Comparison of ENCODE assay signal across 10 mouse cellular contexts in the genomic region with DNA sequence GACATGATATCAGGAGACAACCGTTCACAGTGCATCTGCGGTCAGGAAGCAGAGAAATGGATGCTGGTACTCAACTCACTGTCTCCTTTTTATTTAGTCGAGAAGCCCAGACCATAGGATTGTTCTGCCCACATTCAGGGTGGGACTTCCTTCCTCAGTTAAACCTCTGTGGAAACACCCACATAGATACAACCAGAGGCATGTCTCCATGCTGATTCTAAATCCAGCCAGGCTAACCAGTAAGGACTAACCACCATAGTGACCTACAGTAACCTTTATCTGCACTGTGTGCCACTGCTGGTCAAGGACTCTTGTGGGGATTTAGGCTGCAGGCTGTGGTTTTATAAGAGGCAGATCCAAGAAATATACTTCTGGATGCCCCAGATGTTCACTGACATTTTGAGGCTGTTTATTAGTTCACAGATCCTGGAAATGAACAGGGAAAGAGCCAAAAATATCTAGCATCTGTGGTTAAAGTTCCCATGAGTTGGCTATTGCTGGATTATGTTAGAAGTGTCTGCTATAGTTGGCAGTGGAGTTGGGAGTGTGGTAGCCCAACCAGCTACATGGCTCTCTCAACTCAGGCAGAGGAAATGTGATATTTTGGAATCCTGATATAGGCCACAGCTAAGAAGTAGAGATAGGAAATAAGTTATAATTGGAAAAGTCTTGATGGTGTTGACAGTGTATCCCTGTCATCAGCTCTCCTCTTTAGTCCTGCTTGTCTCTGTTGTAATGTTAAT.
DNase-seq lines count a peak whose midpoint lies in the region; ATAC-seq and TF ChIP-seq lines count a peak whose summit lies in the region.
"Had no signal": no experiment of that assay in that cellular context is flagged by ENCODE, and none has a peak within 500 bp of the region (broad histone marks: within the 10 kb centered on the region; RNA-seq: fewer than 3 reads in every experiment).

No protein-coding gene starts in this region.

- no peak overlapping the region for H3K9ac ChIP-seq in forebrain, postnatal 0 days
- no peak overlapping the region for H3K9ac ChIP-seq in forebrain, embryonic 15.5 days (replicated peaks)
- no peak overlapping the region for H3K9ac ChIP-seq in heart, embryonic 16.5 days (ENCODE audit: low read length)
- H3K9ac ChIP-seq: liver, postnatal 0 days had no signal

- no peak for DNase-seq in forebrain, postnatal 0 days
- DNase-seq in 3134 (ENCODE audit: extremely low read depth, insufficient read length, low spot score), result peak; percentile 15
- DNase-seq in brain, adult 2 months (ENCODE audit: low read depth, low spot score), result peak; percentile 29
- no peak for DNase-seq in spleen, adult 12 weeks (ENCODE audit: low spot score)
- DNase-seq in c-Kit-positive CD71-positive TER-119-positive erythroid progenitor cells, embryonic 14.5 days (ENCODE audit: low spot score), result no peak
- no peak for DNase-seq in frontal cortex, postnatal 25 days (ENCODE audit: low spot score in 2 of 2)
- DNase-seq: kidney, postnatal 36 days; liver, postnatal 0 days had no signal

- no peaks in the 10 kb centered on the region for H3K36me3 ChIP-seq in forebrain, postnatal 0 days (ENCODE audit: insufficient read depth)
- H3K36me3 ChIP-seq in forebrain, embryonic 15.5 days, result no peaks in the 10 kb centered on the region
- no peaks in the 10 kb centered on the region for H3K36me3 ChIP-seq in heart, embryonic 16.5 days (ENCODE audit: control insufficient read depth, insufficient read depth)

- H3K4me3 ChIP-seq in forebrain, postnatal 0 days (ENCODE audit: low read depth, low read length), result no peak overlapping the region
- H3K4me3 ChIP-seq in forebrain, embryonic 15.5 days, result no peak overlapping the region
- no peak overlapping the region for H3K4me3 ChIP-seq in heart, embryonic 16.5 days (ENCODE audit: low read length)

- no peak overlapping the region for H3K27ac ChIP-seq in forebrain, postnatal 0 days (ENCODE audit: low read depth, low read length)
- no peak overlapping the region for H3K27ac ChIP-seq in forebrain, embryonic 15.5 days (replicated peaks)
- H3K27ac ChIP-seq in heart, embryonic 16.5 days (ENCODE audit: low read length), result peak overlapping the region; percentile 89

- no peaks in the 10 kb centered on the region for H3K4me1 ChIP-seq in forebrain, postnatal 0 days (ENCODE audit: insufficient read depth)
- 0 out of 2 replicates have a peak, but pooled peaks cover under 1% of the 10 kb centered on the region for H3K4me1 ChIP-seq in forebrain, embryonic 15.5 days
- peaks cover 72% of the 10 kb centered on the region for H3K4me1 ChIP-seq in heart, embryonic 16.5 days (ENCODE audit: control insufficient read depth, insufficient read depth, low read length)

- ATAC-seq in forebrain, postnatal 0 days, result peak; percentile 25; the same call in 1 of the 2 replicates
- no peak for ATAC-seq in forebrain, embryonic 15.5 days (replicated peaks)
- peak; percentile 80 for ATAC-seq in heart, embryonic 16.5 days (replicated peaks; ENCODE audit: extremely low read depth, insufficient read depth, low FRiP score)
- ATAC-seq: liver, postnatal 0 days had no signal

- no peaks in the 10 kb centered on the region for H3K9me3 ChIP-seq in forebrain, postnatal 0 days (ENCODE audit: low read length)
- H3K9me3 ChIP-seq in forebrain, embryonic 15.5 days, result no peaks in the 10 kb centered on the region
- H3K9me3 ChIP-seq in heart, embryonic 16.5 days (replicated peaks; ENCODE audit: control insufficient read depth, low read length), result no peaks in the 10 kb centered on the region

- no peak overlapping the region for H3K4me2 ChIP-seq in forebrain, postnatal 0 days (ENCODE audit: low read depth)
- no peak overlapping the region for H3K4me2 ChIP-seq in forebrain, embryonic 15.5 days (replicated peaks)
- H3K4me2 ChIP-seq in heart, embryonic 16.5 days (ENCODE audit: low read depth, low read length), result peak overlapping the region; percentile 1; the same call in 1 of the 2 replicates

- H3K27me3 ChIP-seq in forebrain, postnatal 0 days (ENCODE audit: insufficient read depth, low read length), result no peaks in the 10 kb centered on the region
- H3K27me3 ChIP-seq in forebrain, embryonic 15.5 days, result no peaks in the 10 kb centered on the region
- H3K27me3 ChIP-seq in heart, embryonic 16.5 days (ENCODE audit: control insufficient read depth, insufficient read depth, low read length), result no peaks in the 10 kb centered on the region

- WGBS in forebrain, postnatal 0 days, result 98% methylated on average over 3 of the region's 3 CpGs
- WGBS in forebrain, embryonic 15.5 days, result 92% methylated on average over 3 of the region's 3 CpGs
- 66% methylated on average over 3 of the region's 3 CpGs for WGBS in heart, embryonic 16.5 days

- no peak for TF ChIP-seq CTCF in forebrain, postnatal 0 days (IDR thresholded peaks at IDR 0.05; ENCODE audit: low read depth)

Comparison
In these comparisons a context has a peak if more than half of its experiments do, and no peak if none do; other contexts are left out.
1. DNase-seq: peak in 3134 (single experiment) and brain, adult 2 months (single experiment); none in forebrain, postnatal 0 days (single experiment), spleen, adult 12 weeks (single experiment), c-Kit-positive CD71-positive TER-119-positive erythroid progenitor cells, embryonic 14.5 days (single experiment) and frontal cortex, postnatal 25 days (0 of 2).